Mouse (Mus musculus): ENCODE data around the gene Mettl25. TPM values are rescaled to one million over a fixed set of nuclear protein-coding genes. Genes with fewer than 3 reads are reported as not detected.

The Mettl25 gene
- polyA plus RNA-seq, 1 experiment from 2014 or later, result 14.6 TPM

GRCm38 (mm10) chr10:105806259-105807010, 34.7 kb downstream of the Mettl25 start:
- no peaks in the 10 kb centered on the region for H3K9me3 ChIP-seq (ENCODE audit: low read depth, low read length)
- H3K27ac ChIP-seq (ENCODE audit: low read depth), result no peak overlapping the region
- no peak overlapping the region for H3K4me3 ChIP-seq (ENCODE audit: low read depth, low read length)
- no peak overlapping the region for H3K4me2 ChIP-seq
- ATAC-seq (ENCODE audit: insufficient read depth) (peak; percentile 91), DNase-seq (peak; percentile 92)
- H3K36me3 ChIP-seq (ENCODE audit: insufficient read depth), result no peaks in the 10 kb centered on the region
- H3K9ac ChIP-seq, result no peak overlapping the region
- no peak for TF ChIP-seq CTCF (IDR thresholded peaks at IDR 0.05; ENCODE audit: low read depth)
- WGBS, result 36% methylated on average over 7 of the region's 7 CpGs
- H3K4me1 ChIP-seq (ENCODE audit: insufficient read depth), result no peaks in the 10 kb centered on the region
- H3K27me3 ChIP-seq (ENCODE audit: insufficient read depth, low read length), result no peaks in the 10 kb centered on the region

DNA sequence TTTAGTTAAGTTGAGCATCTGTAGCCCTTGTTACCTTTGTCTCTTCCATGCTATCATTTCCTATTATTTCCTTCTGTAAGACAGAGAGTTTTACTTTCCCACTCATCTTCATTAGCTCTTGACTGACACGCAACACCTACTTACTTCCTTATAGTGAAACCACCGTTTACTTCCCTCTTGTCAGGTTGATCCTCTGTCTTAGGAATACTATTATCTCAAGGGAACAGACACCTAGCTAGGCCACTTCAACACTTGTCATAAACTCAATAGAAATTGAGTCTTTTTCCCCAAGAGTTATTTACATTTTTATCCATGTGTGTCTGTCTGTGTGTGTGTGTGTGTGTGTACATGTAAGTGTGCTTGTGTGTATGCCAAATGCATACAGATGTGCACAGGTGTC, 37.7 kb downstream of the Mettl25 start:
- Histone ChIP-seq H3K9ac (no peak overlapping the region), H3K9me3 (ENCODE audit: low read depth, low read length) (no peaks in the 10 kb centered on the region), H3K27ac (ENCODE audit: low read depth) (no peak overlapping the region), H3K27me3 (ENCODE audit: insufficient read depth, low read length) (no peaks in the 10 kb centered on the region), H3K4me1 (ENCODE audit: insufficient read depth) (no peaks in the 10 kb centered on the region), H3K36me3 (ENCODE audit: insufficient read depth) (no peaks in the 10 kb centered on the region), H3K4me2 (no peak overlapping the region), H3K4me3 (ENCODE audit: low read depth, low read length) (no peak overlapping the region)
- no peak for ATAC-seq (ENCODE audit: insufficient read depth)
- TF ChIP-seq CTCF (IDR thresholded peaks at IDR 0.05; ENCODE audit: low read depth), result no peak
- DNase-seq, result no peak
- WGBS, result 75% methylated on average over 2 of the region's 2 CpGs

- H3K4me1 ChIP-seq (ENCODE audit: insufficient read depth), result no peaks in the 10 kb centered on the region
- no peaks in the 10 kb centered on the region for H3K36me3 ChIP-seq (ENCODE audit: insufficient read depth)
- H3K27ac ChIP-seq (ENCODE audit: low read depth), result no peak overlapping the region
- ATAC-seq (ENCODE audit: insufficient read depth) (no peak), DNase-seq (no peak)
- H3K27me3 ChIP-seq (ENCODE audit: insufficient read depth, low read length), result no peaks in the 10 kb centered on the region
- no peaks in the 10 kb centered on the region for H3K9me3 ChIP-seq (ENCODE audit: low read depth, low read length)
- 91% methylated on average over 6 of the region's 6 CpGs for WGBS
- no peak overlapping the region for H3K4me2 ChIP-seq
- no peak overlapping the region for H3K9ac ChIP-seq
- TF ChIP-seq CTCF (IDR thresholded peaks at IDR 0.05; ENCODE audit: low read depth), result no peak
- H3K4me3 ChIP-seq (ENCODE audit: low read depth, low read length), result no peak overlapping the region
Measured at GRCm38 (mm10) chr10:105802132-105802531, 39.0 kb downstream of the Mettl25 start.

GRCm38 (mm10) chr10:105801147-105801546, 40.0 kb downstream of the Mettl25 start:
- ATAC-seq (ENCODE audit: insufficient read depth) (no peak), DNase-seq (no peak)
- Histone ChIP-seq H3K36me3 (ENCODE audit: insufficient read depth) (no peaks in the 10 kb centered on the region), H3K9ac (no peak overlapping the region), H3K9me3 (ENCODE audit: low read depth, low read length) (no peaks in the 10 kb centered on the region), H3K27me3 (ENCODE audit: insufficient read depth, low read length) (no peaks in the 10 kb centered on the region), H3K4me2 (no peak overlapping the region), H3K4me3 (ENCODE audit: low read depth, low read length) (no peak overlapping the region), H3K27ac (ENCODE audit: low read depth) (no peak overlapping the region), H3K4me1 (ENCODE audit: insufficient read depth) (no peaks in the 10 kb centered on the region)
- TF ChIP-seq CTCF (IDR thresholded peaks at IDR 0.05; ENCODE audit: low read depth), result no peak
- WGBS, result 76% methylated on average over 6 of the region's 6 CpGs

GRCm38 (mm10) chr10:105797250-105797924, 43.8 kb downstream of the Mettl25 start:
- no peak for TF ChIP-seq CTCF (IDR thresholded peaks at IDR 0.05; ENCODE audit: low read depth)
- peak; percentile 68 for ATAC-seq (ENCODE audit: insufficient read depth)
- Histone ChIP-seq H3K9me3 (ENCODE audit: low read depth, low read length) (no peaks in the 10 kb centered on the region), H3K36me3 (ENCODE audit: insufficient read depth) (no peaks in the 10 kb centered on the region), H3K4me1 (ENCODE audit: insufficient read depth) (no peaks in the 10 kb centered on the region), H3K27ac (ENCODE audit: low read depth) (no peak overlapping the region), H3K27me3 (ENCODE audit: insufficient read depth, low read length) (no peaks in the 10 kb centered on the region), H3K4me3 (ENCODE audit: low read depth, low read length) (no peak overlapping the region), H3K9ac (no peak overlapping the region), H3K4me2 (no peak overlapping the region)
- DNase-seq, result peak; percentile 82
- 31% methylated on average over 8 of the region's 8 CpGs for WGBS

DNA sequence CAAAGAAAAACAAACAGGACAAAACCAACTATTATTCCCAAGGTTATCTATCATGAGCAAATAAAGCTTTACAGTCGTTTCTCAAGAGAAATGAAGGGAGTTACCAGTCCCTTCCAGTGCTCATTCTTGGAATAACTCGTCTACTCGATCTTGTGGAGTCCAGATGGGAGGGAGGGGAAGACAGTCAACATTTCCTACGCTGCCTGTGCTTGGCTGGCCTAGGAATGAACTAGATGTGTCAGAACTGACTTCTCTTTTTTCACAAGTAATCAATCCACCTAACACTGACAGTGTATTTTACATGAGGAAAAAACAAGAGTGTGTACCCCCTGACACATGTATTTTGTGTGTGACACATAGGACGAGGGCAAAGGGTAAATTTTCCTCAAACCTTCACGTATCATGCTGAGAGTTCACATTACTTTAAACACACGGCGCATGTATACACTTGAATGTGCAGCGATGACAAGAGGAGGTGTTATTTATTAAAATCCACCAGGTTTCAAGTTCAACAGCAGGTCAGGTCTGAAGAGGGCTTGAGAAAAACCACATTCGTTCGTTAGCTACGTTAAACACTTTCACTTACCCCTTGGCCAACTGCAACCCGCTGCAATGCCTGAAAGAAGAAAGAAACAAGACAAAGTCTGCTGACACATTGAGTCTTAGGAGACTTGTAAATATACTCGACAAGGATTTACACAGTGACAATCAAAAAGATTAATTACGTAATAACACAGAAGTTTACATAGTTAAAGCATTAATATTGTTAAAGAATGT, 47.2 kb downstream of the Mettl25 start:
- Histone ChIP-seq H3K4me1 (ENCODE audit: insufficient read depth) (no peaks in the 10 kb centered on the region), H3K9me3 (ENCODE audit: low read depth, low read length) (no peaks in the 10 kb centered on the region), H3K4me2 (peak overlapping the region; percentile 10; the same call in 1 of the 2 replicates), H3K9ac (no peak overlapping the region), H3K27ac (ENCODE audit: low read depth) (peak overlapping the region; percentile 33; the same call in 1 of the 2 replicates), H3K4me3 (ENCODE audit: low read depth, low read length) (no peak overlapping the region), H3K27me3 (ENCODE audit: insufficient read depth, low read length) (peaks cover 5% of the 10 kb centered on the region; the same call in 1 of the 2 replicates), H3K36me3 (ENCODE audit: insufficient read depth) (no peaks in the 10 kb centered on the region)
- peak; percentile 85 for DNase-seq
- peak; percentile 85 for ATAC-seq (ENCODE audit: insufficient read depth)
- 16% methylated on average over 15 of the region's 15 CpGs for WGBS
- TF ChIP-seq CTCF (IDR thresholded peaks at IDR 0.05; ENCODE audit: low read depth), result no peak

Data from lung, embryonic 14.5 days (tissue).